Mouse (Mus musculus): ENCODE data around the gene Vmn1r64.
"Not testable (repeated sequence)": the region's sequence is repeated elsewhere in the genome, so short reads cannot be mapped to it uniquely, and the experiment has no call there.

Gene Vmn1r64

DNA sequence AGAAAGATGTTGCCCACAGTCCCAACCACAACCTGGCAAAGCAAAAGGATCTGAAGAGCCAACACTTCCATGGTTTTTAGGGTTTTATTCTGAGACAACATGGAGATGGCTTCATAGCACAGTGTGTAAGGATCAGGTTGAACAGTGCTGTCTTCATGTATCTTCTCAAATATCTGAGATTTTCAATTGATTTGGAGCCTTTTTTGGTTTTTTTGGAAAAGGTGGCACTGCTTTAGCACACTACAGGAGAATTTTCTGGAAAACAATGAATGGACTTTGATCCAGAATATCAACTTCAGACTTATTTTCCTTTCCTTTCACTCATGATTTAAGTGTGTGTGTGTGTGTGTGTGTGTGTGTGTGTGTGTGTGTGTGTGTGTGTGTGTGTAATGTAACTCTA lies at the start of gene Vmn1r64:
Gene Vmn1r64, minus strand, starts transcription at position 101 of the 400 bp plus-strand sequence.
- no peak for DNase-seq (ENCODE audit: low read depth)

DNA sequence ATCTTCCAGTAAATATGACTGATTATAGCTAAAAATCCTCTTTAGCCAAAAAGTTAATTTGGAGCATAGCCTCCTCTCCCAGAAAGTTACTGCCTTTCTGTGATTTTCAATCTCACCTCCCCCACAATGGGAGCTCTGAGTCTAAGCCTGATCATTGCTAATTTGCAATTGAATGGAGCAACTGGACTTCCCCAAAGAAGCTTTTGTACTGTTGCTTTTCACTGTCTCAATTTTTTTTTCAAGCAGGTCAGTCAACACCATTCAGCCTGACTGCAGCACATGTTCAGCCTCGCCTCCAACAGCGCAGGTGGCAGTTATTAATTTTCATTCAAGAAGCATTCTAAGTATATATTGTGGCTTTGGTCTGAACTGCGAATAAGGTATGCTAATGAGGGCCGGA lies 14.9 kb upstream of the Vmn1r64 start:
- no peak for DNase-seq (ENCODE audit: low read depth)

DNA sequence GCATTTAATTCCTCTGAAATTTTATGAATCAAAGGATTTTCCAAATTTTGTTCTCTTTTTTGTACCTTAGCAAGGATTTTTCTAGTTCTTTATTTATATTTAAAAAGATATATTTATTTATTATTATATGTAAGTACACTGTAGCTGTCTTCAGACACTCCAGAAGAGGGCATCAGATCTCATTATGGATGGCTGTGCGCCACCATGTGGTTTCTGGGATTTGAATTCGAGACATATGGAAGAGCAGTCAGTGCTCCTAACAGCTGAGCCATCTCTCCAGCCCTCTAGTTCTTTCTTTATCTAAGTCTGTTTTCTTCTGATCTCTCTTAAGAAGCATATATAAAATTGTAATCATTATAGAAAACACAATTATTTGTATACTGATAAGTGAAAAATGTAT lies 12.9 kb upstream of the Vmn1r64 start:
- DNase-seq (ENCODE audit: low read depth): not testable (repeated sequence)

All from c-Kit-positive CD71-negative TER-119-negative erythroid progenitor cells, embryonic 14.5 days (primary cell).